In the genomic region with DNA sequence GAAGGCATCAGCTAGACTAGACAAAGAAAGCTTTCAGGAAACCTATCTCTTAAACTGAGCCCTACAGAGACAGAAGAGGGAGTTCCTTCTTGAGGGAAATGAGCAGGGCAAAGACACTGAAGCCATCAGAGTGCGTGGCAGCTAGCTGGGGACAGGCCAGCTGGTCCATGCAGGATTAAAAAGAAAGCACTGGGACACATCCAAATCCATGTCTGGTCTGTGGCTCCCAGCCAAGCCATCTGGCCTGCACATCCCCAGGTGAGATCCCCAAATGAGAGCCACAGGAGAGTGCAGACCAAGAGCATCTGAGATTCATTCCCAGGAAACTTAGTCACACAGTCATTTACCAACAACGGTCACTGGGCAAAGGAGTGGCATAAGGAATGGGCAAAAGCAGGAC, we compare ENCODE assay signal across 11 mouse cellular contexts. TPM values are rescaled to one million over a fixed set of nuclear protein-coding genes. Genes with fewer than 3 reads are reported as not detected.
A peak's percentile ranks its signal among the peaks of the same experiment; 100 is the strongest.
DNase-seq lines count a peak whose midpoint lies in the region; ATAC-seq lines count a peak whose summit lies in the region.
"Had no signal": no experiment of that assay in that cellular context is flagged by ENCODE, and none has a peak within 500 bp of the region (broad histone marks: within the 10 kb centered on the region; RNA-seq: fewer than 3 reads in every experiment).

No protein-coding gene starts in this region.

- peaks cover 22% of the 10 kb centered on the region for H3K4me1 ChIP-seq in embryonic facial prominence, embryonic 15.5 days
- 0 out of 2 replicates have a peak, but pooled peaks cover 2% of the 10 kb centered on the region for H3K4me1 ChIP-seq in embryonic facial prominence, embryonic 10.5 days

- peak overlapping the region; percentile 22; the same call in 1 of the 2 replicates for H3K27ac ChIP-seq in embryonic facial prominence, embryonic 15.5 days (replicated peaks)
- no peak overlapping the region for H3K27ac ChIP-seq in embryonic facial prominence, embryonic 10.5 days (replicated peaks)
- H3K27ac ChIP-seq: midbrain, embryonic 12.5 days had no signal

- H3K27me3 ChIP-seq in embryonic facial prominence, embryonic 15.5 days: no peaks in the 10 kb centered on the region
- H3K27me3 ChIP-seq in embryonic facial prominence, embryonic 10.5 days (replicated peaks; ENCODE audit: low read depth, poor library complexity, severe bottlenecking): no peaks in the 10 kb centered on the region
- H3K27me3 ChIP-seq: midbrain, embryonic 12.5 days had no signal

- no peaks in the 10 kb centered on the region for H3K9me3 ChIP-seq in embryonic facial prominence, embryonic 15.5 days (replicated peaks)
- H3K9me3 ChIP-seq in embryonic facial prominence, embryonic 10.5 days: no peaks in the 10 kb centered on the region
- H3K9me3 ChIP-seq: midbrain, embryonic 12.5 days had no signal

- no peak overlapping the region for H3K4me2 ChIP-seq in embryonic facial prominence, embryonic 15.5 days (replicated peaks)
- H3K4me2 ChIP-seq: midbrain, embryonic 12.5 days had no signal

- H3K36me3 ChIP-seq in embryonic facial prominence, embryonic 15.5 days: no peaks in the 10 kb centered on the region
- no peaks in the 10 kb centered on the region; the same call in 1 of the 2 replicates for H3K36me3 ChIP-seq in embryonic facial prominence, embryonic 10.5 days (replicated peaks)
- H3K36me3 ChIP-seq: midbrain, embryonic 12.5 days had no signal

- no peak; the same call in 1 of the 2 replicates for ATAC-seq in embryonic facial prominence, embryonic 15.5 days (ENCODE audit: insufficient number of reproducible peaks, low FRiP score, low TSS enrichment, low read depth)

- H3K4me3 ChIP-seq in embryonic facial prominence, embryonic 15.5 days (replicated peaks): no peak overlapping the region
- no peak overlapping the region for H3K4me3 ChIP-seq in embryonic facial prominence, embryonic 10.5 days
- H3K4me3 ChIP-seq: midbrain, embryonic 12.5 days had no signal

- intact Hi-C loops in left cerebral cortex, postnatal 10 days (cut with DNase I): no loop called here

- no peak overlapping the region for H3K9ac ChIP-seq in embryonic facial prominence, embryonic 15.5 days
- H3K9ac ChIP-seq: midbrain, embryonic 12.5 days had no signal

- WGBS in embryonic facial prominence, embryonic 15.5 days: 50% methylated on average over 2 of the region's 2 CpGs
- 84% methylated on average over 2 of the region's 2 CpGs for WGBS in embryonic facial prominence, embryonic 10.5 days

- no peak for DNase-seq in embryonic facial prominence, embryonic 10.5 days (ENCODE audit: low spot score)
- DNase-seq in left cerebral cortex, postnatal 10 days (ENCODE audit: extremely low spot score in 1 of 2, low spot score in 2 of 2): peak; percentile 24 to 36
- DNase-seq in left cerebral cortex, adult 11 months (ENCODE audit: low spot score): no peak
- DNase-seq in cerebellum, adult 18-20 months: peak; percentile 92 to 94
- peak; percentile 63 to 66 for DNase-seq in kidney, postnatal 25 days
- no peak for DNase-seq in B cell, adult 2 months
- no peak for DNase-seq in gastrocnemius, adult 8-10 months (ENCODE audit: low spot score in 2 of 2)
- DNase-seq: gastrocnemius, postnatal 10 days; layer of hippocampus, postnatal 36 days had no signal

RNA-seq across cellular contexts. Expression of gene Ppp2r5e, which starts 38.2 kb away (rescaled TPM):
- 12.4 and 13.1 TPM in 2 replicates for polyA plus RNA-seq in embryonic facial prominence, embryonic 15.5 days (2015; fragmentation: Nextera tagmentation; extraction: Ambion mirVana)
- 13.2 and 14.5 TPM in 2 replicates for polyA plus RNA-seq in embryonic facial prominence, embryonic 10.5 days (2016; fragmentation: Nextera tagmentation; extraction: Ambion mirVana)
- total RNA-seq in left cerebral cortex, postnatal 10 days (2021): 10 to 100 TPM; 85.6 to 85.8 TPM
- 10 to 100 TPM; 32.3 to 37.5 (median 33.5) TPM for total RNA-seq in gastrocnemius, adult 8-10 months (2022)

Comparison
In these comparisons a context has a peak if more than half of its experiments do, and no peak if none do; other contexts are left out.
1. DNase-seq: peak in left cerebral cortex, postnatal 10 days (2 of 2), cerebellum, adult 18-20 months (2 of 2) and kidney, postnatal 25 days (2 of 2); none in embryonic facial prominence, embryonic 10.5 days (single experiment), left cerebral cortex, adult 11 months (single experiment), B cell, adult 2 months (0 of 2) and gastrocnemius, adult 8-10 months (0 of 2).